Mouse (Mus musculus): Measurements from ENCODE around the gene Micu1. TPM values are rescaled to one million over a fixed set of nuclear protein-coding genes. Genes with fewer than 3 reads are reported as not detected.
"Not testable (repeated sequence)": the region's sequence is repeated elsewhere in the genome, so short reads cannot be mapped to it uniquely, and the experiment has no call there.

Gene Micu1
- polyA plus RNA-seq, 1 experiment from 2014 or later, result 42.5 TPM

DNA sequence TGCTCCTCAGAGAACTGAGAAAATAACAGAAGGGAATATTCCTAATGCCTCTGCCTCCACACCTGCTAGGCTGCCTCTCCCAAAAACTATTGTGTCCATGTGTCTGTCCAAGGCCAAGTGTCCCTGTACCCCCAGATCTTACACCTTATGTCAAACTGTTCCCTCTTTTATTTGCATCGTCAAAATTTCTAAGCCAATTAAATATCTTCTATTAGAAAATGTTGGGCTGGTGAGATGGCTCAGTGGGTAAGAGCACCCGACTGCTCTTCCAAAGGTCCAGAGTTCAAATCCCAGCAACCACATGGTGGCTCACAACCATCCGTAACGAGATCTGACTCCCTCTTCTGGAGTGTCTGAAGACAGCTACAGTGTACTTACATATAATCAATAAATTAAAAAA, 174.4 kb downstream of the Micu1 start:
- H3K27ac ChIP-seq (replicated peaks in 1 of 2; ENCODE audit: control insufficient read depth in 1 of 2, insufficient read depth in 1 of 2, low read depth in 2 of 2, low read length in 2 of 2); H3K9ac ChIP-seq (ENCODE audit: low read length); H3K4me3 ChIP-seq (ENCODE audit: control insufficient read depth in 1 of 2, insufficient read depth in 1 of 2, low read depth in 1 of 2, low read length in 2 of 2); ATAC-seq (ENCODE audit: insufficient number of reproducible peaks, insufficient read depth, low FRiP score, low read depth); H3K36me3 ChIP-seq (ENCODE audit: control insufficient read depth, insufficient read depth, low read length); H3K9me3 ChIP-seq (ENCODE audit: control insufficient read depth, low read length); H3K4me2 ChIP-seq (ENCODE audit: low read length); H3K27me3 ChIP-seq (ENCODE audit: control insufficient read depth, insufficient read depth, low read length): not testable (repeated sequence)
- WGBS, result 86% methylated on average over 2 of the region's 4 CpGs
- peaks cover 2 to 10% of the 10 kb centered on the region in 2 experiments; a peak in 3 of 4 replicates for H3K4me1 ChIP-seq (ENCODE audit: control insufficient read depth in 2 of 2, insufficient read depth in 2 of 2, low read length in 2 of 2)

DNA sequence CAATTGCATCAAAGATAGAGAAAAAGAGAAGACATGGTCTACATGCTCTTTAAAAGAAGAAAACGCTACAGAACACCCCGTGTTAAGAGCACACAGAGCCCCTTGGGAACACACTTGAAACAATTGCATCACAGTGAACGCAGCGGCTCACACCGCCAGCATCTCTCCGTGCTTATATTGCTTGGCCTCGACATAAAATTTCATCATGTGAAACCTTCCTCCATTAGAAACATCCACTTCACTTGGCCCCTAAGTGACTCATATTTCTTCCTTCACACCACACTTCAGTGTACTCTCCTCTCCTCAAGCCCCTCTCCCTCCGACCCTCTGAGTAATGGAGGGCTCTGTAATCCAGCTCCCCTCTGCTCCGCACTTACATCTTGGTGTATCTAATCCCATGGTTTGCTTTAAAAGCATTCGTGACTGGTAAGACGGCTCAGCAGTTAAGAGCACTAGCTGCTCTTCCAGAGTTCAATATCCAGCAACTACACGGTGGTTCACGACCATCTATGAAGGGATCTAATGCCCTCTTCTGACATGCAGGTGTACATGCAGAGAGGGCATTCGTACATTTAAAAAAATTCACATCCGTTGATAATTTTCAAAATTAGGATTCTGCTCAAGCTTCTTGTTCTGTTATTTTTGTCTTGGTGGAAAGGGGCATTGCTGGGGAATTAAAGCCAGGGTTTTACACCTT, 175.3 kb downstream of the Micu1 start:
- H3K36me3 ChIP-seq (ENCODE audit: control insufficient read depth, insufficient read depth, low read length), result no peaks in the 10 kb centered on the region
- H3K4me2 ChIP-seq (ENCODE audit: low read length), result no peak overlapping the region
- H3K4me1 ChIP-seq (ENCODE audit: control insufficient read depth in 2 of 2, insufficient read depth in 2 of 2, low read length in 2 of 2), result peaks cover 2 to 10% of the 10 kb centered on the region in 2 experiments; a peak in 3 of 4 replicates
- ATAC-seq (ENCODE audit: insufficient number of reproducible peaks, insufficient read depth, low FRiP score, low read depth), result no peak
- H3K9me3 ChIP-seq (ENCODE audit: control insufficient read depth, low read length), result no peaks in the 10 kb centered on the region
- no peak overlapping the region for H3K9ac ChIP-seq (ENCODE audit: low read length)
- H3K27me3 ChIP-seq (ENCODE audit: control insufficient read depth, insufficient read depth, low read length), result no peaks in the 10 kb centered on the region
- no peak overlapping the region for H3K4me3 ChIP-seq (ENCODE audit: control insufficient read depth in 1 of 2, insufficient read depth in 1 of 2, low read depth in 1 of 2, low read length in 2 of 2)
- 75% methylated on average over 15 of the region's 15 CpGs for WGBS
- H3K27ac ChIP-seq (replicated peaks in 1 of 2; ENCODE audit: control insufficient read depth in 1 of 2, insufficient read depth in 1 of 2, low read depth in 2 of 2, low read length in 2 of 2), result no peak overlapping the region

DNA sequence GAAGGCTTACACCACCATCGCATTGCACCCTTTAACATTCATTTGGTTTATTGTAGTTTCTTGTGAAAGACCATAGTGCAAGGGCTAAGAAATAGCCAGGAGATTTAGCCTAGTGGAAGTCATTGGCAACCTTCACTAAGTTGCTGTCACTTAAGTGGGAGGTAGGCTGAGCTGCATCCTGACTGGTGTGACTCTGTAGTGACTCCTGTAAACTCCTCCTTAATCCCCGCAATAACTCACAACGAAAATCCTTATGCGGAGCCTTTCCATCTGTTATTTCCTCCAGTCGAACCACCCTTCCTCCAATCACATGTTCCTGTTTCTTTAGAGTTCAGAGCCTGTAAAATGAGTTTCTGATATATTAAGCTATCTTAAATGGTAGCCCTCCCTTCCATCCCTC, 176.5 kb downstream of the Micu1 start:
- Histone ChIP-seq H3K9me3 (ENCODE audit: control insufficient read depth, low read length) (no peaks in the 10 kb centered on the region), H3K9ac (ENCODE audit: low read length) (peak overlapping the region; percentile 98), H3K27me3 (ENCODE audit: control insufficient read depth, insufficient read depth, low read length) (no peaks in the 10 kb centered on the region), H3K36me3 (ENCODE audit: control insufficient read depth, insufficient read depth, low read length) (peaks cover under 1% of the 10 kb centered on the region; the same call in 1 of the 2 replicates), H3K4me1 (ENCODE audit: control insufficient read depth in 2 of 2, insufficient read depth in 2 of 2, low read length in 2 of 2) (peaks cover 2 to 10% of the 10 kb centered on the region in 2 experiments; a peak in 3 of 4 replicates), H3K4me3 (ENCODE audit: control insufficient read depth in 1 of 2, insufficient read depth in 1 of 2, low read depth in 1 of 2, low read length in 2 of 2) (peak overlapping the region; percentile 74 to 97), H3K27ac (replicated peaks in 1 of 2; ENCODE audit: control insufficient read depth in 1 of 2, insufficient read depth in 1 of 2, low read depth in 2 of 2, low read length in 2 of 2) (peak overlapping the region; percentile 96 to 100), H3K4me2 (ENCODE audit: low read length) (peak overlapping the region; percentile 90)
- ATAC-seq (ENCODE audit: insufficient number of reproducible peaks, insufficient read depth, low FRiP score, low read depth), result no peak
- 16% methylated on average over 5 of the region's 5 CpGs for WGBS

DNA sequence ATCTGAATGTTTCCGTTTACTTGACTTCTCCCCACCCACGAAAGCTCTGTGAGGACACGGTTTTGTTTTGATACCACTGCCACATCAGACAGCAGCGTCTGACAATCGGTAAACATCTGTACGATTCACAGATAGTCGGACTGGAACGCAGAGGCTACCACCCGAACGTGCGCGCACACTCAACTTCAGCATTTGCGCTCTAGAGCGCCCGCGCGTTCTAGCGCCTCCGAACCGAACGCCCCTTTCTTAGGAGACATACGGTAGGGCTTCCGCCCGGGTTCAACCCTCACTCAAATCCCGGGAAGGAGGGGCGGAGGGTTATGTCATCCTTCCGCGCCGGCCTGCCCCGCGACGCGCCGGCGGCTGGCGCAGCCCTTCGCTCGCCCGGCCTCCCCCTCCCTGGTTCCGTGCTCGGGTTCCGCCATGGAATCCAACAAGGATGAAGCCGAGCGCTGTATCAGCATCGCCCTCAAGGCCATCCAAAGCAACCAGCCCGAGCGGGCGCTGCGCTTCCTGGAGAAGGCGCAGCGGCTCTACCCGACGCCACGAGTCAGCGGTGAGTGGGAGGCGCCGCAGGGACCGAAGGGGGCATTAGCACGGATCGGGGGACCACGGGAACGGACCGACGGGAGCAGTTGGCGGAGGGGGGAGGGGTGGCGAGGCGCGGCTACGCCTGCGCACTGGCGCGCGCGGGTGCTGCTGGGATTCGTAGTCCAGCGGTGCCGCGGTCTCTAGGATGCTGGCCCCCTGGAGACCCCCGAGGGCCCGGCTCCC, 177.2 kb downstream of the Micu1 start, which contains the start of gene Dnajb12:
Gene Dnajb12, plus strand, starts transcription at position 302 of the 774 bp plus-strand sequence.
- WGBS, result under 1% methylated on average over 78 of the region's 80 CpGs
- peak within 1 kb of the TSS; percentile 90 for H3K4me2 ChIP-seq (ENCODE audit: low read length)
- H3K27ac ChIP-seq (replicated peaks in 1 of 2; ENCODE audit: control insufficient read depth in 1 of 2, insufficient read depth in 1 of 2, low read depth in 2 of 2, low read length in 2 of 2), result peak within 1 kb of the TSS; percentile 96 to 100
- no peaks in the 10 kb centered on the region for H3K9me3 ChIP-seq (ENCODE audit: control insufficient read depth, low read length)
- no peaks in the 10 kb centered on the region for H3K27me3 ChIP-seq (ENCODE audit: control insufficient read depth, insufficient read depth, low read length)
- peak within 1 kb of the TSS; percentile 98 for H3K9ac ChIP-seq (ENCODE audit: low read length)
- peaks cover 7% of the 10 kb centered on the region; the same call in 1 of the 2 replicates for H3K36me3 ChIP-seq (ENCODE audit: control insufficient read depth, insufficient read depth, low read length)
- peak; percentile 90 for ATAC-seq (ENCODE audit: insufficient number of reproducible peaks, insufficient read depth, low FRiP score, low read depth)
- H3K4me1 ChIP-seq (ENCODE audit: control insufficient read depth in 2 of 2, insufficient read depth in 2 of 2, low read length in 2 of 2), result peaks cover 2 to 10% of the 10 kb centered on the region in 2 experiments; a peak in 3 of 4 replicates
- H3K4me3 ChIP-seq (ENCODE audit: control insufficient read depth in 1 of 2, insufficient read depth in 1 of 2, low read depth in 1 of 2, low read length in 2 of 2), result peak within 1 kb of the TSS; percentile 74 to 97

DNA sequence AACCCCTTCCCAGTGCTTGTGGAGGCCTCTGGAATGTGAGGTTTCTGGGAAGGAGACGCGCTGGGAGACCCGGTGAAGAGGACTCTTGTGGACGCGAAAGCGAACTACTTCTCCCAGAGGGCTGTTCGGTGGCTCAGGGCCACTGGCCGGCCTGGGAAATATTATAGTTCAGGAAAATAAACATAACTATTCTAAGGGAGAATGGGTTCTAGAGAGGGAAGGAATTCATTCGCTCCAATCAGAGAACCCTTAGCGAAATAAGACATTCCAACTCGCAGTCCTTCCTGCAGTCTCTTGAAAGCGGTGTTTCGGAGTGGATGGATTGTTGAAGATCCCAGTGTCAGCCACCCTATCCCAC, 177.7 kb downstream of the Micu1 start:
- peak overlapping the region; percentile 90 for H3K4me2 ChIP-seq (ENCODE audit: low read length)
- H3K4me1 ChIP-seq (ENCODE audit: control insufficient read depth in 2 of 2, insufficient read depth in 2 of 2, low read length in 2 of 2), result peaks cover 2 to 10% of the 10 kb centered on the region in 2 experiments; a peak in 3 of 4 replicates
- under 1% methylated on average over 13 of the region's 13 CpGs for WGBS
- peak overlapping the region; percentile 98 for H3K9ac ChIP-seq (ENCODE audit: low read length)
- H3K36me3 ChIP-seq (ENCODE audit: control insufficient read depth, insufficient read depth, low read length), result peaks cover 10% of the 10 kb centered on the region; the same call in 1 of the 2 replicates
- no peaks in the 10 kb centered on the region for H3K27me3 ChIP-seq (ENCODE audit: control insufficient read depth, insufficient read depth, low read length)
- peak; percentile 15; the same call in 1 of the 2 replicates for ATAC-seq (ENCODE audit: insufficient number of reproducible peaks, insufficient read depth, low FRiP score, low read depth)
- H3K9me3 ChIP-seq (ENCODE audit: control insufficient read depth, low read length), result no peaks in the 10 kb centered on the region
- peak overlapping the region; percentile 74 to 97 for H3K4me3 ChIP-seq (ENCODE audit: control insufficient read depth in 1 of 2, insufficient read depth in 1 of 2, low read depth in 1 of 2, low read length in 2 of 2)
- peak overlapping the region; percentile 96 to 100 for H3K27ac ChIP-seq (replicated peaks in 1 of 2; ENCODE audit: control insufficient read depth in 1 of 2, insufficient read depth in 1 of 2, low read depth in 2 of 2, low read length in 2 of 2)

DNA sequence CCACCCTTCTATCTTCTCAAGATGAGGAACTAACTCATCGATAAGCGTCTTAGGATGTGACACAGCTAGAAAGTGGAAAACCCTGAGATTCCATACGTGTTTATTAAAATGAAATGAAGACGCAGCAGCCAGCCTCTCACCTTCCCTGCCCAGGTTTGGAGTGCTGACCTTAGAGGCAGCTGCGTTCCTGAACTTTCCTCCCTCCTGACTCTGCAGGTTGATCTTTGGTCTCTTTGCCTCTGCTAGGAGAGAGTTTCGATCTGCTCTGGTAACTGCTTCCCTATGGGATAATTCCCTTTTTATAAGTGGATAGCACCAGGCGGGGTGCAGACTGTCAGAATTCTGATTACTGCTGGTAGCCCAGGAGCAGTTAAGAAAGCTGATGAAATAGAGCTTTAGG, 178.6 kb downstream of the Micu1 start:
- H3K4me1 ChIP-seq (ENCODE audit: control insufficient read depth in 2 of 2, insufficient read depth in 2 of 2, low read length in 2 of 2), result peaks cover 2 to 10% of the 10 kb centered on the region in 2 experiments; a peak in 3 of 4 replicates
- H3K4me2 ChIP-seq (ENCODE audit: low read length), result peak overlapping the region; percentile 90
- H3K9ac ChIP-seq (ENCODE audit: low read length), result peak overlapping the region; percentile 98
- no peaks in the 10 kb centered on the region for H3K27me3 ChIP-seq (ENCODE audit: control insufficient read depth, insufficient read depth, low read length)
- ATAC-seq (ENCODE audit: insufficient number of reproducible peaks, insufficient read depth, low FRiP score, low read depth), result no peak
- peaks cover 10% of the 10 kb centered on the region; the same call in 1 of the 2 replicates for H3K36me3 ChIP-seq (ENCODE audit: control insufficient read depth, insufficient read depth, low read length)
- no peak overlapping the region for H3K27ac ChIP-seq (replicated peaks in 1 of 2; ENCODE audit: control insufficient read depth in 1 of 2, insufficient read depth in 1 of 2, low read depth in 2 of 2, low read length in 2 of 2)
- WGBS, result 80% methylated on average over 7 of the region's 7 CpGs
- H3K4me3 ChIP-seq (ENCODE audit: control insufficient read depth in 1 of 2, insufficient read depth in 1 of 2, low read depth in 1 of 2, low read length in 2 of 2), result peak overlapping the region in 1 of 2 experiments; percentile 97; a peak in 1 of 4 replicates
- H3K9me3 ChIP-seq (ENCODE audit: control insufficient read depth, low read length), result no peaks in the 10 kb centered on the region

DNA sequence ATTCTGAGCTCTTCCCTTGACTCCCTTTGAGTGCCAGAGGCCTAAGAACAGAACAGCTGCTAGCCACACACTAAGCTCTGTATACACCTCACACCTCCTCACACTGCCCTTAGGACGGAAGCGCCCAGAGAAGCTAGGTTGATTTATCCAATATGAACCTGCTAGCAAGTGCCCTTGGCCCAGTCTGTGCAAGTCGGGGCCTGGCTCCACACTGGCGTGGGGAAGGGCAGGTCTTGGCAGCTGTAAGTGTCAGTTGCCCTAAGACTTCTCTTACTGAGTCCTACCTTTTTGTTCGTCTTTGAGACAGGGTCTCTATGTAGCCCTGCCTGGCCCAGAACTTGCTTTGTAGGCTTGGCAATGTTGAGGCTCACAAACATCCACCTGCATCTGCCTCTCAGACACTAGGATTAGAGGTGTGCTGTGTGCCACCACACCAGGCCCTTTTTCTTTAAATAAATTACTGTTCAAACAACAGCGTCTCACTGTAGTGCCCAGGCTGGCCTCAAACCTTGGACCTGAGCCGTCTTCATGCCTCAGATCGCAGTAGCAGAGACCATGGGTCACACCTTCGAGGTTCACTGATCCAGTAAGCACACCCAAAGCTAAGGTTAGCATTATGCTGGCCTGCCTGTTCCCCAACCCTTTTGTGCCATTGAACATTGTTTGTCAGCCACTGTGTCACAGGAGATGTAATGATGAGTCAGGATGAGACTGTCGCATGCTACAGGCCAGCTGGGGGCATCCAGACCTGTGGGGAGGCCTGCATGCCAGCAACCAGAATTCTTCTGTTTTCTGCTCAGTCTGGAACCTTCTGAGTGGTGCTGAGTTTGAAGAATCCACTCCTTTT, 182.3 kb downstream of the Micu1 start:
- H3K4me3 ChIP-seq (ENCODE audit: control insufficient read depth in 1 of 2, insufficient read depth in 1 of 2, low read depth in 1 of 2, low read length in 2 of 2), result no peak overlapping the region
- 90% methylated on average over 10 of the region's 10 CpGs for WGBS
- no peak for ATAC-seq (ENCODE audit: insufficient number of reproducible peaks, insufficient read depth, low FRiP score, low read depth)
- H3K9ac ChIP-seq (ENCODE audit: low read length), result no peak overlapping the region
- no peaks in the 10 kb centered on the region for H3K27me3 ChIP-seq (ENCODE audit: control insufficient read depth, insufficient read depth, low read length)
- no peaks in the 10 kb centered on the region for H3K9me3 ChIP-seq (ENCODE audit: control insufficient read depth, low read length)
- H3K27ac ChIP-seq (replicated peaks in 1 of 2; ENCODE audit: control insufficient read depth in 1 of 2, insufficient read depth in 1 of 2, low read depth in 2 of 2, low read length in 2 of 2), result no peak overlapping the region
- no peak overlapping the region for H3K4me2 ChIP-seq (ENCODE audit: low read length)
- peaks cover 2 to 10% of the 10 kb centered on the region in 2 experiments; a peak in 3 of 4 replicates for H3K4me1 ChIP-seq (ENCODE audit: control insufficient read depth in 2 of 2, insufficient read depth in 2 of 2, low read length in 2 of 2)
- H3K36me3 ChIP-seq (ENCODE audit: control insufficient read depth, insufficient read depth, low read length), result peaks cover 14% of the 10 kb centered on the region; the same call in 1 of the 2 replicates

All from heart, embryonic 14.5 days (tissue).